Mouse (Mus musculus) neural tube, embryonic 15.5 days (tissue): ENCODE data around the gene Sugct. TPM values are rescaled to one million over a fixed set of nuclear protein-coding genes. Genes with fewer than 3 reads are reported as not detected.
"Not testable (repeated sequence)": the region's sequence is repeated elsewhere in the genome, so short reads cannot be mapped to it uniquely, and the experiment has no call there.

Source experiments
- ATAC-seq: fragments of 200-750 bp; cut with Nextera tagmentation; 2 replicates; pipeline ENCODE4 v1.8.0; 2017; ENCODE audit warnings: mild to moderate bottlenecking, moderate TSS enrichment, moderate library complexity; ENCODE audit not compliant: low FRiP score
- H3K27ac ChIP-seq: fragments of 300-500 bp; sonication (generic); replicated peaks from 2 replicates; pipeline ENCODE4 v1.5.1; 2015; ENCODE audit warnings: mild to moderate bottlenecking, inconsistent platforms
- H3K27me3 ChIP-seq: fragments of 300-500 bp; sonication (generic); replicated peaks from 2 replicates; pipeline ENCODE4 v1.6.1; 2015; ENCODE audit warnings: inconsistent platforms
- H3K36me3 ChIP-seq: fragments of 300-500 bp; sonication (generic); 2 replicates; pipeline ENCODE4 v1.6.1; 2015; ENCODE audit warnings: inconsistent platforms
- H3K4me1 ChIP-seq: fragments of 300-500 bp; sonication (generic); 2 replicates; pipeline ENCODE4 v1.6.1; 2015; ENCODE audit warnings: inconsistent platforms
- H3K4me2 ChIP-seq: fragments of 300-500 bp; sonication (generic); 2 replicates; pipeline ENCODE4 v1.6.1; 2015; ENCODE audit warnings: inconsistent platforms, mild to moderate bottlenecking, moderate library complexity
- H3K4me3 ChIP-seq: fragments of 300-500 bp; sonication (generic); replicated peaks from 2 replicates; pipeline ENCODE4 v1.5.1; 2015; ENCODE audit warnings: mild to moderate bottlenecking, inconsistent platforms
- H3K9ac ChIP-seq: fragments of 300-500 bp; sonication (generic); replicated peaks from 2 replicates; pipeline ENCODE4 v1.6.1; 2015; ENCODE audit warnings: mild to moderate bottlenecking, inconsistent platforms
- H3K9me3 ChIP-seq: fragments of 300-500 bp; sonication (generic); replicated peaks from 2 replicates; pipeline ENCODE4 v1.6.1; 2016; ENCODE audit warnings: inconsistent platforms
- WGBS: fragments of 180-500 bp; shearing (Covaris S2); methylation state at CpG from one replicate; pipeline ENCODE4 v1.1.7; 2015; ENCODE audit warnings: mixed read lengths; 5-methylcytosine and 5-hydroxymethylcytosine counted together
- polyA plus RNA-seq: library from polyadenylated mRNA; unstranded; fragments of >200 nt; fragmentation: Nextera tagmentation; extraction: Ambion mirVana; gene quantifications from 2 replicates; pipeline ENCODE4 v1.2.1, GENCODE M21; 2015

The Sugct gene
- polyA plus RNA-seq, 1 experiment from 2014 or later: 2.8 TPM

DNA sequence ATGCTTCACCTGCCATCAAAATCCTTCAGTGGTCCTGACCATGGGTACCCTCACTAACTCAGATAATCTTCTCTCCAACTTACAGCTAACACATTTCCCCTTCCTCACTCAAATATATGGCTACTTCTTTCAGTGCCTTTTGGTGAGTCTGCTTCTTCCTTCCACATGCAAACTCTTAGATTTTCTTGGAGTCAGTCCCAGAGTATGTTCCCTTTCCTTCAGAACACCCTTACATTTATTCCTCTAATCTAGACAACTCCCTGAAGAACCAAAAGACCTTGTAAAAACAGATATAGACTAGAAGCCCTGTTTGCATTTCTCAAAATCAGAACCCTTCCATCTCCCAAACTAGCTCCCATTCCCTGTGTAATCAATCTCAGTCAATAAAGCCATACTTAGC, 862.3 kb downstream of the Sugct start:
- no peak for ATAC-seq

DNA sequence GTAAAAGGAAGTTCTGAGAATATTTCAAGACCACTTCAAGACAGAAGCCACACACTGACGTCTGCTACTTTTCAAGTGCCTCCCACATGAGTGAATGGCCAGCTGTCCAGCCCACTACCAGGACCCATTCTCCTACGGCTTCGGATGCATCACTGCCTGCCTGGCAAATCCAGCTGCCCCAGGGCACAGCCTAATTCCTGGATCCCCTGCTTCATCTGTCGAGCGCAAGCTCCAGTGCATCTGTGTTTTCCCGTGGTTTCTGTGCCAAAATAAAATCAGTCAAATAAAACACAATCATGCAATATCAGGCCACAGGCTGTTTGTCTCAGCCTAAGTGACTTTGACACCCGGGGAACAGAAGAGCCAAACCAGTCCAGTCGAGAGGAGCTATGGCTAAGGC, 863.5 kb downstream of the Sugct start:
- no peaks in the 10 kb centered on the region for H3K27me3 ChIP-seq
- ATAC-seq: no peak
- H3K4me3 ChIP-seq: no peak overlapping the region
- H3K4me2 ChIP-seq: no peak overlapping the region
- H3K4me1 ChIP-seq: no peaks in the 10 kb centered on the region
- no peaks in the 10 kb centered on the region for H3K36me3 ChIP-seq
- H3K9me3 ChIP-seq: no peaks in the 10 kb centered on the region
- H3K9ac ChIP-seq: no peak overlapping the region
- H3K27ac ChIP-seq: no peak overlapping the region
- WGBS: 73% methylated on average over 8 of the region's 8 CpGs

More for the DNA sequence above, 862.3 kb downstream of the Sugct start:
- H3K4me2 ChIP-seq: no peak overlapping the region
- H3K4me1 ChIP-seq: no peaks in the 10 kb centered on the region
- H3K27ac ChIP-seq: no peak overlapping the region
- H3K9me3 ChIP-seq: no peaks in the 10 kb centered on the region
- H3K4me3 ChIP-seq: no peak overlapping the region
- H3K27me3 ChIP-seq: no peaks in the 10 kb centered on the region
- H3K36me3 ChIP-seq: no peaks in the 10 kb centered on the region
- no peak overlapping the region for H3K9ac ChIP-seq

DNA sequence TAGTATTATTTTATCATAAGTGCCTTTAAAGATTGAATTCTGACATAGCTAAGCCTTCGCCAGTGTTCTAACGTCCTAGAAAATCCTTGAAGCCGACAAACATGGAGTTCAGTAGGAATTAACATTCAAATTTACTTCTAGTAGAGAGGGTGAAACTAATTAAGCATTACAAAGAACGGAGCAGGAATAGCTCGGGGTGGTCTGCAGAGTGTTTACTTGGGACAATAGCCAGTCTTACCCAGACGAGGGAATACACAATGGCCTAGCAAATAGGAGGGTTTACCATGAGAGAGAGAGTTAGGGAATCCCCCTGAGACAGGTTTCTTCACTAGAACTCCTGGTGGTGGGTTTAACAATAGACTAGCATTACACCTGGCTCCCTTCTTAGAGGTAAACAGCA, 865.1 kb downstream of the Sugct start:
- H3K4me1 ChIP-seq, H3K36me3 ChIP-seq, ATAC-seq, H3K4me3 ChIP-seq, H3K9ac ChIP-seq, H3K4me2 ChIP-seq, H3K9me3 ChIP-seq, H3K27ac ChIP-seq, H3K27me3 ChIP-seq: not testable (repeated sequence)
- WGBS: 35% methylated on average over 6 of the region's 6 CpGs

DNA sequence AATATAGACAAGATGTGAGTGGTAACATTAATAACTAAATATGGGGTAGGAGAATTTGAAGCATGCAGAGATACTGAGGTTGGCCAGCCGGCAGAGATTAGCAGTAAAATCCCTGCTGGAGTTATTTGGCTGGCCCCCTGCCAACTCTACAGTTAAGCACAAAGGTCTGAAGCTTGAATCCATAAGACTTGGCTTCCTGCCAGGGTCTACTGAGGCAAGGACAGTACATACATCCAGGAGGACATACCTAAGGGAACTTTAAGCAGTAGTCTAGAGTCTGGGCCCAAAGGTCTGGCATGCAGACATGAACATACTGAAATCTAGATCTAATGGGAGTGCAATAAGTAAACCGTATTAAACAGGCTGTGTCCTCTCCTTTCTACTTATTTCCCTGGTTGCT, 865.8 kb downstream of the Sugct start:
- 50% methylated on average over 2 of the region's 2 CpGs for WGBS

DNA sequence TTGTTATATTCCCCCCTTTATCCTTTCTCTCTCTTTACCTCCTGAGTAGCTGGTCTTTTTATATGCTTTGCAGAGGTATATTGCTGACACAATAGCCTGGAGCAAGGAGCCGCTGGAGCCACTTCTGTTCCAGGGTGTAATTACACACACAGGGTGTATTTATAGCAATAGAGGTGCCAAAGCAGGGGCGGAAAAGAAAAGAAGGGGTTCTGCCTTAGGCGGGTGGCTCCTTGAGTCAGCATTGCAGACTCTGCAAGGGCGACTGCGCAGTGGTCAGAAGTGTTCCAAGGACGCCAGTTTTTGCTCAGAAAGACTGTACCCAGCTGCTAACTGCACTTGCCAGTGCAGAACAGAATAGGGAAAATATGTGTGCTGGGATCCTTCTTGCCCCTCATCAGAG, 869.7 kb downstream of the Sugct start:
- WGBS: 46% methylated on average over 6 of the region's 6 CpGs
- Histone ChIP-seq H3K27ac (no peak overlapping the region), H3K4me3 (no peak overlapping the region), H3K36me3 (no peaks in the 10 kb centered on the region), H3K9me3 (no peaks in the 10 kb centered on the region), H3K9ac (no peak overlapping the region), H3K4me1 (no peaks in the 10 kb centered on the region), H3K27me3 (no peaks in the 10 kb centered on the region), H3K4me2 (no peak overlapping the region)
- ATAC-seq: no peak

More for the DNA sequence above, 865.8 kb downstream of the Sugct start:
- Histone ChIP-seq H3K4me3 (no peak overlapping the region), H3K9ac (no peak overlapping the region), H3K4me2 (no peak overlapping the region), H3K27ac (no peak overlapping the region), H3K36me3 (no peaks in the 10 kb centered on the region), H3K4me1 (no peaks in the 10 kb centered on the region), H3K9me3 (no peaks in the 10 kb centered on the region), H3K27me3 (no peaks in the 10 kb centered on the region)
- no peak for ATAC-seq

DNA sequence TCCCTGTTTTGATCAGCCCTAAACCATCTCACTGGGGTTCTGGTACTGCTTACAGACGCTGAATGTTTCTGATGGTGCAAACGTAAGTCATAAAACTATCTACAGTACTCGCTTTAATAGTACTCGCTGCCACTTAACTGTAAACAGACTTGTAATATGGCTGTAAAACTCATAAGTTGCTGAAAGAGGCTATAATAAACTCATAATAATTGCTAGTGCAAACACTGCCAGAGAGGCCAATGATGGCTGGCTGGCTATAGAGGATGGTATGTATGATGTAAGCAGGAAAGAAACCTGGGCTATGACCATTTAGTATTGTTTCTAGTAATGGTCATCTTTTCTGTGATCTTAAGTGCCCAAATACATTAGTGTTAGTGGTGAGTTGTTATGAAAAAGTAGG, 873.6 kb downstream of the Sugct start:
- no peak overlapping the region for H3K27ac ChIP-seq
- WGBS: 76% methylated on average over 4 of the region's 4 CpGs

DNA sequence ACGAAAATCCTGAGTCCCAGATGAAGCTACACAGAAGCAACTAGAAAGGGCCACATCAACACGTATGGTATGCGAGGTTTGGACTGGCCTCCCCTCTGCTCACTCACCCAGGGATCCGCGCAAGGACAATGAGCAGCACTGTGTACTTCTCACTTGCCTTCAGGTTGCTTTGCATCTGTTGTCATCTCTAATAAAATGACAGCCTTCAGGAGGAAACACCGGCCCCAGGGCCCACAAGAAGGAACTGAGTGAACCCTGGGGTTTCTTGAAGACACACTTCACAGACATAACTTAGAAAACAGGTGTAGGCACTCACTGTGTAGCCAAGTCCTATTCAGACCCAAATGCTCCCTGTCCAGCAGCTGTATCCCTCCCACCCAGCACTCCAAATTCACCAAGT, 877.9 kb downstream of the Sugct start:
- 81% methylated on average over 6 of the region's 6 CpGs for WGBS
- no peaks in the 10 kb centered on the region for H3K4me1 ChIP-seq

More for the DNA sequence above, 873.6 kb downstream of the Sugct start:
- Histone ChIP-seq H3K4me2 (no peak overlapping the region), H3K27me3 (no peaks in the 10 kb centered on the region), H3K4me1 (no peaks in the 10 kb centered on the region), H3K4me3 (no peak overlapping the region), H3K9ac (no peak overlapping the region), H3K36me3 (no peaks in the 10 kb centered on the region), H3K9me3 (no peaks in the 10 kb centered on the region)
- no peak for ATAC-seq

DNA sequence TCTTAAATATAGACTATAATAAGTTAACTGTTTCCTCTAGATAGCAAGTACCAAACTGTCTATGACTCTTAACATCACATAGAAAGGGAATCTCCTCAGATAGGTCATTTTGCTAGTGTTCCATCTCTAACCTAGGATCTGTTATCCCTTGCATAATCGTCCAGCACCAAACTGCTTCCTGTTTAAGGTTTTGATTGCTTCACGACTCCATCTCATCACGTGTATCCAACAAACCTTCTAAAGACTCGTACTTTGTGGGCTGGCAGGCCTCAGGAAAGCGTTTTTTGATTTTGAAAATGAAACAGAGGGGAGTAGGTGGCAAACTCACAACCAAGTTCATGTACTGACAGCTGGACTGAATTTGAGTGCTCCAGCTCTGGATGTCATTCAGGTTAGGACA, 878.6 kb downstream of the Sugct start:
- H3K27ac ChIP-seq: no peak overlapping the region
- H3K4me1 ChIP-seq: no peaks in the 10 kb centered on the region
- no peak overlapping the region for H3K9ac ChIP-seq
- no peak for ATAC-seq
- H3K27me3 ChIP-seq: no peaks in the 10 kb centered on the region
- no peak overlapping the region for H3K4me2 ChIP-seq
- no peak overlapping the region for H3K4me3 ChIP-seq
- WGBS: 88% methylated on average over 5 of the region's 5 CpGs
- no peaks in the 10 kb centered on the region for H3K36me3 ChIP-seq
- H3K9me3 ChIP-seq: no peaks in the 10 kb centered on the region

More for the DNA sequence above, 877.9 kb downstream of the Sugct start:
- Histone ChIP-seq H3K9ac (no peak overlapping the region), H3K4me2 (no peak overlapping the region), H3K27me3 (no peaks in the 10 kb centered on the region), H3K36me3 (no peaks in the 10 kb centered on the region), H3K4me3 (no peak overlapping the region), H3K9me3 (no peaks in the 10 kb centered on the region), H3K27ac (no peak overlapping the region)
- no peak for ATAC-seq

DNA sequence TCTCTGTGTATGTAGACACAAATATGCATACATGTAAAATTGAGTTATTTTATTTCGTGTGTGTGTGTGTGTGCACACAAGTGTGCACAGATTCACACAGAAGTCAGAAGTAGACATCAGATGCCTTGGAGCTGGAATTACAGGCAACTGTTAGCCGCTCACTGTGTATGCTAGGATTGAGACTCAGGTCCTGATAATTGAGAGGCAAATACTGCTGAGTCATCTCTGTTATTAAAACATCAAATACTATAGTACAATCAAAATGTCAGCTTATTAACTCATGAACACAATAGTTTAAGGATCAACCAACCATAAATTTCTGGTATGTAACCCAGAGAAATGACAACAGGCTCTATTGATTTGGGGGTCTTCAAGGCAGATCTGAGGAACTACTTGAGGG, 883.1 kb downstream of the Sugct start:
- Histone ChIP-seq H3K27me3 (no peaks in the 10 kb centered on the region), H3K9ac (no peak overlapping the region), H3K4me1 (no peaks in the 10 kb centered on the region), H3K4me3 (no peak overlapping the region), H3K36me3 (no peaks in the 10 kb centered on the region), H3K4me2 (no peak overlapping the region), H3K9me3 (no peaks in the 10 kb centered on the region), H3K27ac (no peak overlapping the region)
- no peak for ATAC-seq
- WGBS: 89% methylated on average over 2 of the region's 2 CpGs

Other genes starting within 250 kb of the Sugct start
- 41.2 and 44.6 TPM in 2 replicates for gene Mplkip, start 361 bp downstream of the Sugct start, polyA plus RNA-seq
- gene Cdk13, start 109.5 kb upstream of the Sugct start, polyA plus RNA-seq: 16.4 and 16.5 TPM in 2 replicates
- 214 and 239 TPM in 2 replicates for gene Rala, start 248.7 kb upstream of the Sugct start, polyA plus RNA-seq